Mouse (Mus musculus) spleen, embryonic (tissue): ENCODE measurements around the gene Ppard.

ENCODE experiments used
- CTCF ChIA-PET: fragments of 350-600 bp; sonication (Branson Sonifier 250); formaldehyde crosslinking; loops from one replicate; lab custom pipeline; 2022; lab: Charles Lee

Gene Ppard

DNA sequence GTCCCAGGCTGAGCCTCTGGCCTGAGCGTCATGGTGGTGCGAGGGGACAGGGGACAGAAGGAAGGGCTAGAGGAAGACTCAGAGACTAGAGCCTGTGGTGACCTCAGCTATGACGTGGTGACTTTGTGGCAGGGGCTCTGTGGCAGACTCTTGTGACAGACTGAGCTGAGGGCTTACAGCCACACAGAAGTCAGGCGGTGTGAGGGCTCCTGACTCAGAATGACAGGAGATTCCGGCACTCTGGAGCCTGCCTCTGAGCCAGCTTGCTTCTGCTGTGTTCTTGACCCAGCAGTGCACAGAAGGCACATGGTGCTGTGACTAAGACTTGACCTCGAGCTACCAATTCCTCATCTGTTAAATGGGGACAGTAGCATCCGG is 47.9 kb downstream of the Ppard start:
- CTCF ChIA-PET = no interaction called here

DNA sequence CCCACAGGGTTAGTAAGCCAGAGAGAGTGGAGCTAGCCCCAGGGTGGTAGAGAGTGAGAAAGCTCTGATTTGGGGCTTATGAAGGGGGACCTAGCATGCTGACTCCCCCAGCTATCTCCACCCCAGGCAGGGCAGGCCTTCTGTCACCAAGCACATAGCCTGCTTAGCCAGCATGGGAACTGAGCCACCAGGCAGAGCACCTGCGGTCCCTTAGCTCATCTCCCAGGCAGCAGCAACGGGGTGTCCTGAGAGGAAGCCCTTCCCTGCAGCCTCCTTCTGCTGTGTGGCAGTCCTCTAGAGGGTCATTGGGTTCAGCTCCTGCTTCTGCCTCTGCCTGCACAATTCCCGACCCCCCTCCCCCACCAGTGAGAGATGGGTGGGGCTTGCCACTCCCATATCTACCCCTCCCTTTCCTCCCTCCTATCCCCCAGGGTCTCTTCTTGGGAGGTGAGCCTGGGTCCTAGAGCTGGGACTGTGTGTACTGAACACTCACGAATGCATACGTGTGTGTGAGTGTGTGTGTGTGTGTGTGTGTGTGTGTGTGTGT is 48.4 kb downstream of the Ppard start:
- CTCF ChIA-PET = no interaction called here

DNA sequence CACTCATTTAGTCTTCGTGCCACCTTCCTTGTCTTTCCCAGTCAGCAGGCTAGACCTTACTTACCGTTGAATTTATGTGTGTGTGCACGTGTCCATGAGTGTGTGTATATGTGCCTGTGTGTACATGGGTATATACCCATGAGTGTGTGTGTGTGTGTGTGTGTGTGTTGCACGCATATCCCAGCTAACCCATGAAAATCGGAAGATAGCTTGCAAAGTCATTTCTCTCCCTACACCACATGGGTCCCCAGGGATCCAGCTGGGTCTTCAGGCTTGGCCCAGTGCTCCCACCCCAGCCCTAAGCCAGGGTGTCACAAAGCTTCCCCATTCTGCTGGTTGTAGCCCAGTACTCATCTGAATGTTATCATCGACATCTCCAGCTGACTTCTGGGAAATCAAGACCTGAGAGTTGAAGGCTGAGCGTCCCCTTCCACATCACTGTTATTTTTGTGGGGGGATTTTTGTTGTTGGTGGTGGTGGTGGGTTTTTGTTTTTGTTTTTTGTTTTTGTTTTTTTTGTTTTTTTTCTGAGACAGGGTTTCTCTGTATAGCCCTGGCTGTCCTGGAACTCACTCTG is 49.5 kb downstream of the Ppard start:
- CTCF ChIA-PET = no interaction called here

DNA sequence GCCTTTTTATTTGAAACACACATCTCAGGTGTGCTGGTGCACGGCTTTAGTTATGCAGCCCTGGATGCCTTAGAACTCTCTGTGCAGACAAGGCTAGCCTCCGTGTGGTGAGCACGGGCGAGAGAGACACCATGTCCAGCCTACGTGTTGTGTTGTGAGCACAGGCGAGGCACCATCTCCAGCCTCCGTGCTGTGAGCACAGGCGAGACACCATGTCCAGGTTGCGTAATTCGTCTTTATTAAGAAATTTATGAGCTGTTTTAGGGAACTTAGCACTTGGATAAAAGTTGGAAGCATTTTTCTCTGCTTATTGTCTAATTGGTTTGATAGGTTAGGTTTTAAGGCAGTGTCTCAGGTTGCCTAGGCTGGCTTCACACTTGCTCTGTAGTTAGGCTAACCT is 50.7 kb downstream of the Ppard start:
- CTCF ChIA-PET = no interaction called here

DNA sequence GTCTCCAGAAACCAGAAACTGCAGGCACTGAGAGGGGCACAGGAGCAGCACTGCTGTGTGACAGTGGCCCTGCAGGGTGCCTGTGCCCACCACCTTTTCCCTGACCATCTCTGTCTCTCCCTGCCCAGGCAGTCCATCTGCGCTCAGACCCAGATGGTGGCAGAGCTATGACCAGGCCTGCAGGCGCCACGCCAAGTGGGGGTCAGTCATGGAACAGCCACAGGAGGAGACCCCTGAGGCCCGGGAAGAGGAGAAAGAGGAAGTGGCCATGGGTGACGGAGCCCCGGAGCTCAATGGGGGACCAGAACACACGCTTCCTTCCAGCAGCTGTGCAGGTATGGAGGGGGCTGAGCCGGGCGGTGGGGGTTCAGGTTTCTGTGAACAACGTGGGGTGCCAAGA is 53.6 kb downstream of the Ppard start:
- CTCF ChIA-PET = interaction anchor here (0.5 kb wide), 1 partner anchor 21 kb away, joined by 3 read pairs; no protein-coding TSS in a partner anchor

DNA sequence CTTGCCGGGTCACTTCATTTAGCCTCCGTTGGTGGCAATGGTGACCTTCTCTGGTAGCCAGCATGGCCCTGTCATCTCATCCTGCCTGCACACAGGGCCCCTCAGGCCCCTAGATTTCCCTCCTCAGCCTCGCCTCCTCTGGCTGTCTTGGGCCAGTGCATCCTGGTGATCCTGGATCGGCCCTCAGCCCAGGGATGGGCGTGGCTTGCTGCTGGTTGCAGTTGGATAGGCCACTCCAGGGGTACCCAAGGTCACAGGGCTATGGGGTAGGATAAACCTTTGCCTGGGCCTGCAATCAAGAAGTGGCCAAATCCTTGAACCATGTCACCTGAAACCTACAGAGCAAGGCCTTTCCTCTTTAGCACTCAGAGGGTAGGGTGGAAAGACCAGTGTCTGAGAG is 54.5 kb downstream of the Ppard start:
- CTCF ChIA-PET = no interaction called here

DNA sequence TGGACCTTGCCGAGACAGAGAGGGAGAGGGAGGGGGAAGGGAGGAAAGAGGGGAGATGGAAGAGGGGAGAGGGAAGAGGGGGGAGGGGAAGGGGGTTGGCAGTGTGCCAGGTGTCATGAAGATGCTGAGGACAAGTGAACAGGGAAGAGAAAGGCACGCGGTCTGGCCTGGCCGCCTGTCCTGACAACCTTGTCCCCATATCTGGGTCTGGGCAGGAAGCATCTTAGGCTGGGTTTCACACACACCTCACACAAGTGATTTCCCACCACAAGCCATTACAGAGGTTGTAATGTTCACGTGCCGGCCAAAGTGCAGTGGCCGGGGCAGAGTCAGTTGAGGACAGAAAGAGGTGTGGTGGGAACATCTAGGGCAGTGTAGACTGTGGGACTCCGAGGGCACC is 55.1 kb downstream of the Ppard start:
- CTCF ChIA-PET = no interaction called here

DNA sequence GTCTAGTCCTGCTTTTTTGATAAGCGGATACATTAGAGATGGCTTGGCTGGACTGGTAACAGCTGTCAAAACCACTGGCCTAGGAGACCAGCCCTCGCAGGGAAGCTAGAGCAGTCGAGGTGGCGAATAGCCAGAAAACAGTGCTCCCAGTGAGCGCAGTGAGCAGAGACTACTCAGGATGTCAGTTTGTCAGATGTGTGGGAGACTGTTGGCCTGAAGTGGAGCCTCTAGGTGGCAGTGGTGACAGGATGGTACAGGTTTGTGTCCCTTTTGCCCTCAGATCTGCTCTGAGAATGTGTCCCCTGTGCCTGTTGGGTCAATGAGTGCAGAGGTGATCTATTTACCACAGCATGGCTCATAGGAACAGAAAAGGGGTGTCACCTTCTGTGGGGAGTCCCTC is 55.5 kb downstream of the Ppard start:
- CTCF ChIA-PET = no interaction called here

DNA sequence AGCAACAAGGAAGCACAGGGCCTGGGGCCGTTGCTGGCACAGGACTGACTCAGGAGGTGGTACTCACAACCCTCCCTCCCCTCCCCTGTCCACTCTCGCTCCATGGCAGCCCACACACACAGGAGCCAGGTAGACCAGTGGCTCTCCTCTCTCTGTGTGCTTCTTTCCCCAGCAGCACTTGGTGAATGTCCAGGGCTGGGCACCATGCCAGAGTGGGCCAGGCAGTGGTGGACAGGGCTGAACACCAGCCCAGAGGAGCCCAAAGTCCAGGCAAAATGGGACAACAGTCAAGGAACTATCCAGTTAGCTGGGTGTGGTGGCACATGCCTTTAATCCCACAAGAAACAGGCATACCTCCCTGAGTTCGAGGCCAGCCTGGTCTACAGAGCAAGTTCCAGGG is 57.8 kb downstream of the Ppard start:
- CTCF ChIA-PET = no interaction called here

DNA sequence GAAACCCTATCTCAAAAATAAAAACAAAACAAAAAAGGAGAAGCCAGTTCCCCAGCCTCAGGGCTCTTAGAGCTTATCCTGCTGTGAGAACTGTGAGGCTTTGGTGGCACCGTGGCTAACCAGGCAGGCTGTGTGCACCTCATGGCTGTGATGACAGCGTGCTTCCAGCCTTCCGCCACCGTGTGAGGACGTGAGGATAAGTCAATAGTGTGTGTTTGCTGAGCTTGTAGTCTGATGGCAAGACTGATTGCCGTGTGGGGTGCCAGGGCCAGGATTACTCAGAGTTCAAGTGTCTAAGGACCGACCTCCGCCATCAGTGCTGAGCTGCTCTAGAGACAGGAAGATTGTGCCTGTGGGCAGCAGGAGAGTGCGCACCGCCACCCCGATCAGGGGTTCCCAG is 58.2 kb downstream of the Ppard start:
- CTCF ChIA-PET = no interaction called here

DNA sequence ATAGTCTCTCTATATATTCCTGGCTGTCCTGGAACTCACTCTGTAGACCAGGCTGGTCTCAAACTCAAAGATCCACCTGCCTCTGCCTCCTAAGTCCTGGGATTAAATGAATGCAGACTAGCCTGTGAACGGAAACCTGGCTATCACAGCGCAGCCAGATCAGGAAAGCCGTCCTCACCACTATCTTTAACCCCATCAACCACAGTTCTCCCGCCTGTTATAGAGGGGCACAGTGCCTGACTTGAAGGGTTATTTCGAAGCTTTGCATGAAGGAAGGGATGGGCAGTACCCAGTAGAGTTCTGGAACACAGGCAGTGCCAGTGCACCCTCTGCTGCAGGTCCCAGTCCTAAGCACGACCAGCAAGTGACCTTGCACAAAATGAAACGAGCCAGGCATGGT is 58.8 kb downstream of the Ppard start:
- CTCF ChIA-PET = interaction anchor here (0.7 kb wide), 1 partner anchor 647 kb away, joined by 3 read pairs; no protein-coding TSS in a partner anchor

DNA sequence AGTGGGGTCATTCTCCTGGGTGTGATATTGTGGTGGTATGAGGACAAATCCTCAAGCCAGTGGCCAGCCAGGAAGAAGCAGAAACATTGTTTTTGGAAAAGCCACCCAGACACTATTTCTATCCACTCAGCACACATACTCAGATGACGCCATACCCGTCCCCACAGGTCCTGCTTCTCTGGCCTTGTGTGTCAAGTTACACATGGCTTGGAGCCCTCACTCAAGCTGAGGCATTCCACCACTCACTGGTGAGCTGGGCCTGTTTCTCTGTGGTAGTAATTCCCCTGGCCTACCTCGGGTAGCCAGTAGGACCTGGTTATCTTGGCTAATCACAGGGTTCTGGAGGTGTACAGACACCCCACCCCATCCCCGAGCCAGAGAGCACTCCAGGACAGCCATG is 61.2 kb downstream of the Ppard start:
- CTCF ChIA-PET = no interaction called here

DNA sequence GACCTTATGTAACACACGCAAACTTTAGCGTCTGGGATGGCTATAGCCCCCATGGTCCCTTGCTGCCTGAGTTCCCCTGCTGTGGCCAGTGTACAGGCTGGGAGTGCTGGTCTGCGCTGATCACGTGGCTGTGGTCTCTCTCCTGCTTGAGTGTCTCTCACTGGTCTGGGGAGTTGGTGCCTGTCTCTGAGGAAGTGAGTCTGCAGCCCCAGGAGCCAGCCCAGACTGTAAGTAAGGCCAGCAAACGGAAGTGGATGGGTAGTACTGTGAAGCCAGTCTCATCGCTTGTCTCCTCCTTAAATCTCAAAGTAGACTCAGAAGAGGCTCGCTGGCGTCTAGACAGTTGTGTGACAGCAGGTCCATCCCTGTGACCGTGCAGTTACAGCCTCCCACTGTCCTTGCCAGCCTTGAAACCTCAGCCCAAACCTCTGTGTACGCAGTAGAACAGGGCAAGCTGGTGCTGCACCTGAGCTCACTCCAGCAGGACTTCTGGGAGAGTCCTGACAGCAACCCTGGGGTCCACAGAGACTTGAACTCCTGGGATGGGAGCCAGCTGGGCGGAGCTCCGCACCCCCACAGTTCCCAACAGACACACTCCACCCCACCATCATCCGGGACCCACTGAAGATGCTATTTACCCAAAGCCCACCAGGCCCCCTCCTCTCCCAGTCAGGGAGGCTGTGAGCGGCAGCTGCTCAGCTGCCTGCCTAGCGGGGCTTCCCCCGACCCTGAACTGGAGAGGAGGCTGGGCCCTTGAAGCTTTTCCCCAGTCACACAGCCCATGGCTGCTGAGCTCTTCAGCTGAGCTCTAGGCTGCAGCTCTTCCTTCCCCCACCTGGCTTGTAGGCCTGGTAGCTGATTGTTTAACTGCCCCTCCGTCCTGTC is 62.2 kb downstream of the Ppard start:
- CTCF ChIA-PET = interaction anchor here (0.6 kb wide), 1 partner anchor 31 kb away, joined by 5 read pairs; no protein-coding TSS in a partner anchor

DNA sequence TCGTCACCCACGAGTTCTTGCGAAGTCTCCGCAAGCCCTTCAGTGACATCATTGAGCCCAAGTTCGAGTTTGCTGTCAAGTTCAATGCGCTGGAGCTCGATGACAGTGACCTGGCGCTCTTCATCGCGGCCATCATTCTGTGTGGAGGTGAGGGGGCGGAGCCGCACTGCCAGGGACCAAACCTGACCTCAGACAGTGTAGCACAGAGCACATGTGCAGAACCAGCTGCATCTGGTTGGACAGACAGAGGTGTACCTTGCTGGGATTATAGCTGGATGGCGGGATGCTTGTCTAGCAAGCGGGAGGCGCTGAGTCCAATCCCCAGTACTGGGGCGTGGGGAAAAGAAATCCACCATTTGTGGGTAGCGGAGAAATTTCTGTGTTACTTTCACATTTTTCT is 66.4 kb downstream of the Ppard start:
- CTCF ChIA-PET = no interaction called here

DNA sequence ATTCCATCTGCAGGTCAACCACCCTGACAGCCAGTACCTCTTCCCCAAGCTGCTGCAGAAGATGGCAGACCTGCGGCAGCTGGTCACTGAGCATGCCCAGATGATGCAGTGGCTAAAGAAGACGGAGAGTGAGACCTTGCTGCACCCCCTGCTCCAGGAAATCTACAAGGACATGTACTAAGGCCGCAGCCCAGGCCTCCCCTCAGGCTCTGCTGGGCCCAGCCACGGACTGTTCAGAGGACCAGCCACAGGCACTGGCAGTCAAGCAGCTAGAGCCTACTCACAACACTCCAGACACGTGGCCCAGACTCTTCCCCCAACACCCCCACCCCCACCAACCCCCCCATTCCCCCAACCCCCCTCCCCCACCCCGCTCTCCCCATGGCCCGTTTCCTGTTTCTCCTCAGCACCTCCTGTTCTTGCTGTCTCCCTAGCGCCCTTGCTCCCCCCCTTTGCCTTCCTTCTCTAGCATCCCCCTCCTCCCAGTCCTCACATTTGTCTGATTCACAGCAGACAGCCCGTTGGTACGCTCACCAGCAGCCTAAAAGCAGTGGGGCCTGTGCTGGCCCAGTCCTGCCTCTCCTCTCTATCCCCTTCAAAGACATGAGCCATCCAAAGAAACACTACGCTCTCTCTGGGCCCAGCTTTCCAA is 67.3 kb downstream of the Ppard start:
- CTCF ChIA-PET = interaction anchor here (0.6 kb wide), 1 partner anchor 36 kb away, joined by 3 read pairs; no protein-coding TSS in a partner anchor

DNA sequence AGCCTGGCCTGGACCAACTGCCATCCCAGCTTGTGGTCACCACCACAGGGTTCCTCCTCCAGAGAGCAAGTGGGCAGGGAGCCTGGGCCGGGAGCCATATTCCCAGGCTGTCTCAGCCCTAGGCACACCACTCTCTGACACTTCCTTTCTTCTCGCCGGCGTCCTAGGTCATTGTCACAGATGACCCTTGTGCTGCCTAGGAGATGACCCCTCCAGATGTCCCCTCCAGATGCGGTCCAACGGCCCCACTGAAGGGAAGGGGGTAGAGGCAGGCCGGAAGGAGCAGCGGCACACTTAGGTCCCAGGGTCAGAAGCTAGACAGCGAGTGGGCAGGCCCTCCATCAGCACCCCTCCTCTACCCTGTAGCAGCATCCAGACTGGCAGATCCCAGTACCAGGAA is 67.8 kb downstream of the Ppard start:
- CTCF ChIA-PET = interaction anchor here (0.6 kb wide), 2 partner anchors 26 to 36 kb away, joined by 3 read pairs; no protein-coding TSS in a partner anchor

DNA sequence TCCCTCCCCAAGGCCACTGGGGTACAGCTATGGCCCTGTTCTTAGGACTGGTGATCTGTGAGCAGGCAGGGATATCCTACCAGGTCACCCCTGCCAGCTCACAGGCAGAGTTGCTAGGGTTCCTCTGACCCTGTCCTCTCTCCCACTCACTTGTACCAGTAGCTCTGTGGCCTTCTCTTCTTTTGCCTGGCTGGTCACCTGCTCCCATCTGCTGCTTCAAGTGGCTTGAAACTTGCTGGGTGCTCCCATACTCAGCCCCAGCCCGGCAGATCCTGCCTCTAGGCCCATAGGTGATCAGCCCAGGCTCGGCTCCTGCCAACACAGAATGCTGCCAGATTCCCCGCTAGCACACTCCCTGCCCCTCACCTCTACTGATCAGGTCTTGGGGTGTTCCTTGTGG is 68.3 kb downstream of the Ppard start:
- CTCF ChIA-PET = interaction anchor here (0.6 kb wide), 1 partner anchor 27 kb away, joined by 3 read pairs; no protein-coding TSS in a partner anchor

DNA sequence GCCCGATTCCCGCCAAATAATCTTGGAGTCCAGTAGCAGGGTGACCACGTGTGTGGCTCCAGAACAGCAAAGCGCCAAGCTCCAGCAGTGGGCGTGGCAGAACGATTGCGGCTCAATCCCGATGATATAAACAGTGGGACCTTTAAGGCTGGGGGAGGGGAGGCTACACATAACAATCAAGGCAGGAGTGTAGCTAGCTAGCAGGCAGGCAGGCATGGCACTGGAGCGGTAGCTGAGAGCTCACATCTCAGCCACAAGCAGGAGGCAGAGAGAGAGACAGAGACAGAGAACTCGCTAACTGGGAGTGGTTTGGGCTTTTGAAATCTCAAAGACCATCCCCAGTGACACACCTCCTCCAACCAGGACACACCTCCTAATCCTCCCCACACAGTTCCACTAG is 72.7 kb downstream of the Ppard start:
- CTCF ChIA-PET = no interaction called here

DNA sequence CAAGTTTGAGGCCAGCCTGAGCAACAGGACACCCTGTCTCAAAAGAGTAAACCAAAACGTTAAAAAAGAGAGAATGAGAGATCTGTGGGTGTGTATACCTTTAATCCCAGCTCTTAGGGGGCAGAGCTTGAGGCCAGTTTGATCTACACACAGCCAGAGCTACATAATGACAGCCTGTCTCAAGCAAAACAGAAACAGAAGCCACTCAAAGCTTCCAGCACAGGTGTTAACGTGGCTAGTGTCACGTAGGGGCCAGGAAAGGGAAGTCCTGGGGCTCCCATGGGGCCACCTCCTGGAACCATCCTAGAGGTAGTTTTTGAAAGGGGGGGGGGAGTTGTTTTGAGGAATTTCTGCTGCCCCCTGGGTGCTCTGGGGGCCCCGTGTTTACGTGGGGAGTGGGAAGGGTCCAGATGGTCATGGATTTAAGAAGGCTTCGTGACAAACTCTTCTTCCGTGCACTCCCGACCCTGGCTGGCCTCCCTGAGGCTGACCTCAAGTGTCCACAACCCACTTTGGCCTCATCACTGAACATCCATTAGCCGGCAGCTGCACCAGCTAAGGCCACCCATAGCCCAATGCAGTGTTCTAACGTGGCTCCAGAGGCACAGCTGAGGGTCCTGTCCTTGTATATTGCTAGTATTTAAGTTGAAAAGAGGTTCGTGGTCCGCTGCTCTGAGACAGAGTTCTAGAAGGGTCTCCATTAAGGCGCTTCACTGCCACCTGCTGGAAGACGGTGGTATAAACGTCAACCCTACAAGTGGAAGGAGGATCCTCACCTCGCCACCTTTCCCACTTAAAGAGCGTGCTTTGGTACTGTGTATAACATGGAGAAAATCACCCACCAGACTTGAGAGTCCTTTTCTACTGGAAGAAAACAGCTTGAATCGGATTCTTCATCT is 76.0 kb downstream of the Ppard start:
- CTCF ChIA-PET = interaction anchor here (0.5 to 0.7 kb wide), 9 partner anchors 38 to 507 kb away, joined by 3 to 22 read pairs (median 7); no protein-coding TSS in a partner anchor

DNA sequence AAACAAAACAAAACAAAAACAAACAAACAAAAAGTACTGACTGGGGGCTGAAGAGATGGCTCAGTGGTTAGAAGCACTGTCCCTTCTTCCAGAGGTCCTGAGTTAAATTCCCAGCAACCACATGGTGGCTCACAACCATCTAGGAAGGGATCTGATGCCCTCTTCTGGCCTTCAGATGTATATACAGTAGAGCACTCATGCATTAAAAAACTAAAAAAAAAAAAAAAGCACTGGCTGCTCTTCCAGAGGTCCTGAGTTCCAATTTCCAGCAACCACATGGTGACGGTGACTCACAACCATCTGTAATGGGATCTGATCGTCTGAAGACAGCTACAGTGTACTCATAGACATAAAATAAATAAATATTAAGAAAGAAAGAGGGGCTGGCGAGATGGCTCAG is 78.3 kb downstream of the Ppard start:
- CTCF ChIA-PET = interaction anchor here (1.2 to 1.7 kb wide), 2 partner anchors 18 to 85 kb away, joined by 3 to 4 read pairs; no protein-coding TSS in a partner anchor
